Mouse (Mus musculus): ENCODE data around the gene Wbp2nl. TPM values are rescaled to one million over a fixed set of nuclear protein-coding genes. Genes with fewer than 3 reads are reported as not detected.

The Wbp2nl gene
- polyA plus RNA-seq (2011; ENCODE audit: insufficient read depth, insufficient read length, low read depth, missing spikeins): 0.70 and 1.1 TPM in 2 replicates

GRCm38 (mm10) chr15:82298764-82299561 is at the start of gene Wbp2nl:
Wbp2nl (plus strand) TSS chr15:82298954.
- no peak within 1 kb of the TSS for H3K27ac ChIP-seq (ENCODE audit: insufficient read depth, low read length)
- peak within 1 kb of the TSS; percentile 75 for H3K4me3 ChIP-seq (ENCODE audit: low read depth, low read length)
- H3K4me1 ChIP-seq (ENCODE audit: control insufficient read depth, insufficient read depth, low read length): peaks cover 2% of the 10 kb centered on the region
- H3K36me3 ChIP-seq (ENCODE audit: control insufficient read depth, insufficient read depth, low read length, poor library complexity, severe bottlenecking): no peaks in the 10 kb centered on the region
- H3K9ac ChIP-seq (ENCODE audit: low read depth, poor library complexity, severe bottlenecking): no peak within 1 kb of the TSS; the same call in 1 of the 2 replicates
- H3K9me3 ChIP-seq (replicated peaks; ENCODE audit: control insufficient read depth, insufficient read depth, low read length, poor library complexity, severe bottlenecking): no peaks in the 10 kb centered on the region
- H3K27me3 ChIP-seq (ENCODE audit: control insufficient read depth, insufficient read depth, low read length, poor library complexity, severe bottlenecking): no peaks in the 10 kb centered on the region
- TF ChIP-seq CTCF (IDR thresholded peaks at IDR 0.05; ENCODE audit: low read depth, low read length): no peak
- TF ChIP-seq POLR2A (IDR thresholded peaks at IDR 0.05; ENCODE audit: insufficient read depth, low read length): no peak
- no peak for TF ChIP-seq EP300 (IDR thresholded peaks at IDR 0.05; ENCODE audit: insufficient read depth, low read depth, low read length)

GRCm38 (mm10) chr15:82251579-82251978 is 47.2 kb upstream of the Wbp2nl start:
- Histone ChIP-seq H3K9ac (ENCODE audit: low read depth, poor library complexity, severe bottlenecking) (no peak overlapping the region), H3K4me3 (ENCODE audit: low read depth, low read length) (no peak overlapping the region), H3K4me1 (ENCODE audit: control insufficient read depth, insufficient read depth, low read length) (peaks cover 8% of the 10 kb centered on the region), H3K9me3 (replicated peaks; ENCODE audit: control insufficient read depth, insufficient read depth, low read length, poor library complexity, severe bottlenecking) (no peaks in the 10 kb centered on the region), H3K36me3 (ENCODE audit: control insufficient read depth, insufficient read depth, low read length, poor library complexity, severe bottlenecking) (no peaks in the 10 kb centered on the region), H3K27me3 (ENCODE audit: control insufficient read depth, insufficient read depth, low read length, poor library complexity, severe bottlenecking) (no peaks in the 10 kb centered on the region), H3K27ac (ENCODE audit: insufficient read depth, low read length) (no peak overlapping the region)
- no peak for TF ChIP-seq POLR2A (IDR thresholded peaks at IDR 0.05; ENCODE audit: insufficient read depth, low read length)
- no peak for TF ChIP-seq EP300 (IDR thresholded peaks at IDR 0.05; ENCODE audit: insufficient read depth, low read depth, low read length)
- no peak for TF ChIP-seq CTCF (IDR thresholded peaks at IDR 0.05; ENCODE audit: low read depth, low read length)

- H3K27ac ChIP-seq (ENCODE audit: insufficient read depth, low read length): peak within 1 kb of the TSS; percentile 33; the same call in 1 of the 2 replicates
- no peak within 1 kb of the TSS for H3K9ac ChIP-seq (ENCODE audit: low read depth, poor library complexity, severe bottlenecking)
- no peaks in the 10 kb centered on the region for H3K27me3 ChIP-seq (ENCODE audit: control insufficient read depth, insufficient read depth, low read length, poor library complexity, severe bottlenecking)
- H3K4me1 ChIP-seq (ENCODE audit: control insufficient read depth, insufficient read depth, low read length): peaks cover 8% of the 10 kb centered on the region
- TF ChIP-seq EP300 (IDR thresholded peaks at IDR 0.05; ENCODE audit: insufficient read depth, low read depth, low read length) (no peak), POLR2A (IDR thresholded peaks at IDR 0.05; ENCODE audit: insufficient read depth, low read length) (no peak), CTCF (IDR thresholded peaks at IDR 0.05; ENCODE audit: low read depth, low read length) (no peak)
- no peak within 1 kb of the TSS for H3K4me3 ChIP-seq (ENCODE audit: low read depth, low read length)
- no peaks in the 10 kb centered on the region for H3K9me3 ChIP-seq (replicated peaks; ENCODE audit: control insufficient read depth, insufficient read depth, low read length, poor library complexity, severe bottlenecking)
- H3K36me3 ChIP-seq (ENCODE audit: control insufficient read depth, insufficient read depth, low read length, poor library complexity, severe bottlenecking): no peaks in the 10 kb centered on the region
Observed at GRCm38 (mm10) chr15:82252097-82252496, 46.7 kb upstream of the Wbp2nl start, which contains the start of gene 1500009C09Rik. 1500009C09Rik (plus strand) TSS chr15:82252397.

GRCm38 (mm10) chr15:82255248-82255647 is 43.5 kb upstream of the Wbp2nl start:
- no peak overlapping the region for H3K9ac ChIP-seq (ENCODE audit: low read depth, poor library complexity, severe bottlenecking)
- H3K4me1 ChIP-seq (ENCODE audit: control insufficient read depth, insufficient read depth, low read length): peaks cover 8% of the 10 kb centered on the region
- H3K27ac ChIP-seq (ENCODE audit: insufficient read depth, low read length): no peak overlapping the region
- TF ChIP-seq CTCF (IDR thresholded peaks at IDR 0.05; ENCODE audit: low read depth, low read length) (peak; percentile 63), EP300 (IDR thresholded peaks at IDR 0.05; ENCODE audit: insufficient read depth, low read depth, low read length) (no peak)
- H3K36me3 ChIP-seq (ENCODE audit: control insufficient read depth, insufficient read depth, low read length, poor library complexity, severe bottlenecking): no peaks in the 10 kb centered on the region
- no peaks in the 10 kb centered on the region for H3K27me3 ChIP-seq (ENCODE audit: control insufficient read depth, insufficient read depth, low read length, poor library complexity, severe bottlenecking)
- no peak overlapping the region for H3K4me3 ChIP-seq (ENCODE audit: low read depth, low read length)
- H3K9me3 ChIP-seq (replicated peaks; ENCODE audit: control insufficient read depth, insufficient read depth, low read length, poor library complexity, severe bottlenecking): no peaks in the 10 kb centered on the region

GRCm38 (mm10) chr15:82255944-82256383 is 42.8 kb upstream of the Wbp2nl start:
- no peak overlapping the region for H3K27ac ChIP-seq (ENCODE audit: insufficient read depth, low read length)
- H3K9ac ChIP-seq (ENCODE audit: low read depth, poor library complexity, severe bottlenecking): no peak overlapping the region
- no peaks in the 10 kb centered on the region for H3K36me3 ChIP-seq (ENCODE audit: control insufficient read depth, insufficient read depth, low read length, poor library complexity, severe bottlenecking)
- no peaks in the 10 kb centered on the region for H3K9me3 ChIP-seq (replicated peaks; ENCODE audit: control insufficient read depth, insufficient read depth, low read length, poor library complexity, severe bottlenecking)
- H3K27me3 ChIP-seq (ENCODE audit: control insufficient read depth, insufficient read depth, low read length, poor library complexity, severe bottlenecking): no peaks in the 10 kb centered on the region
- TF ChIP-seq CTCF (IDR thresholded peaks at IDR 0.05; ENCODE audit: low read depth, low read length) (no peak), POLR2A (IDR thresholded peaks at IDR 0.05; ENCODE audit: insufficient read depth, low read length) (no peak), EP300 (IDR thresholded peaks at IDR 0.05; ENCODE audit: insufficient read depth, low read depth, low read length) (no peak)
- peaks cover 8% of the 10 kb centered on the region for H3K4me1 ChIP-seq (ENCODE audit: control insufficient read depth, insufficient read depth, low read length)
- H3K4me3 ChIP-seq (ENCODE audit: low read depth, low read length): peak overlapping the region; percentile 25

- Histone ChIP-seq H3K9me3 (replicated peaks; ENCODE audit: control insufficient read depth, insufficient read depth, low read length, poor library complexity, severe bottlenecking) (no peaks in the 10 kb centered on the region), H3K27me3 (ENCODE audit: control insufficient read depth, insufficient read depth, low read length, poor library complexity, severe bottlenecking) (no peaks in the 10 kb centered on the region)
- TF ChIP-seq EP300 (IDR thresholded peaks at IDR 0.05; ENCODE audit: insufficient read depth, low read depth, low read length): 0 out of 2 replicates have a peak, but pooled peaks have one; percentile 53
- no peak for TF ChIP-seq POLR2A (IDR thresholded peaks at IDR 0.05; ENCODE audit: insufficient read depth, low read length)
- peak; percentile 100 for TF ChIP-seq CTCF (IDR thresholded peaks at IDR 0.05; ENCODE audit: low read depth, low read length)
Observed at GRCm38 (mm10) chr15:82259510-82259909, 39.2 kb upstream of the Wbp2nl start.

More at GRCm38 (mm10) chr15:82259510-82259909, 39.2 kb upstream of the Wbp2nl start:
- no peaks in the 10 kb centered on the region for H3K36me3 ChIP-seq (ENCODE audit: control insufficient read depth, insufficient read depth, low read length, poor library complexity, severe bottlenecking)
- H3K9ac ChIP-seq (ENCODE audit: low read depth, poor library complexity, severe bottlenecking): no peak overlapping the region
- H3K4me1 ChIP-seq (ENCODE audit: control insufficient read depth, insufficient read depth, low read length): peaks cover 5% of the 10 kb centered on the region
- no peak overlapping the region for H3K27ac ChIP-seq (ENCODE audit: insufficient read depth, low read length)
- H3K4me3 ChIP-seq (ENCODE audit: low read depth, low read length): peak overlapping the region; percentile 10; the same call in 1 of the 2 replicates

All from ES-Bruce4 (cell line).